8 mouse cellular contexts compared by ENCODE assay signal in the genomic region with DNA sequence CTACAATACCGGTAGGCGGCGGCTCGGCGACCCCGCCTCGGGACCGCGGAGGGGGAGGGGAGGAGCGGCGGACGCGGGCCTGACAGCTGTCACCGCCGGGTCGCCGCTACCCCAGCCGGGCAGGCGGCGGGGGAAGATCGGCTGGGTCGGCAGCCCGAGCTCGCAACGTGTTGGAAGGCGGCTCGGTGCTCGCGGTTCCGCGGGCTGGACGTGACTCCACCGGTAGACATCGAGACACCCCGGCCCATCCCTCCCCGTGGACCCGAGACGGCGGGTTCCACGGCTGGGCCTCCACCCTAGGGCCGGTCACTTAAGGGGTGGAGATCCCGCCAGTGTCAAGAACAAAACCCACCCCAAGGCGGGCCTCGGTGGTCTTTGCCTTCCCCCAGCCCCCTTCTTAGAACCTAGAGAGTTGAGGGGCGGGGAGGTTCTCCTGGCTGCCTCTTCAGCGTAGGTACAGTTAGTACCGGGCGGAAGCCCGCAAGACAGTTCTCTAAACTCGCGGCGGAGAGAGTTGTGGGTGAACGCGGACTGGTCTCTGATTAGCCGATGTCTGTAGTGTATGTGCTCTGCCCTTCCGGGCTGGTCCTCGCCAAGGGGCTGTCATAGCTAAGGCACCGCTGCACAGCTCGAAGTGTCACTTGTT. TPM values are rescaled to one million over a fixed set of nuclear protein-coding genes. Genes with fewer than 3 reads are reported as not detected.
DNase-seq lines count a peak whose midpoint lies in the region; ATAC-seq lines count a peak whose summit lies in the region.

No protein-coding gene starts in this region.

- peak overlapping the region; percentile 87 for H3K9ac ChIP-seq in limb, embryonic 13.5 days
- peak overlapping the region; percentile 85 for H3K9ac ChIP-seq in midbrain, embryonic 11.5 days (ENCODE audit: low read length)

- no peaks in the 10 kb centered on the region for H3K27me3 ChIP-seq in limb, embryonic 13.5 days
- no peaks in the 10 kb centered on the region for H3K27me3 ChIP-seq in midbrain, embryonic 11.5 days (ENCODE audit: control insufficient read depth, insufficient read depth, low read length)

- H3K27ac ChIP-seq in limb, embryonic 13.5 days, result peak overlapping the region; percentile 67; the same call in 1 of the 2 replicates
- H3K27ac ChIP-seq in midbrain, embryonic 11.5 days (ENCODE audit: low read depth, low read length), result no peak overlapping the region; the same call in 1 of the 2 replicates

- DNase-seq in thymus, postnatal 14 days, result peak; percentile 58
- DNase-seq in thymus, postnatal 25 days, result no peak
- DNase-seq in embryo, embryonic 10.5 days (ENCODE audit: low spot score), result peak; percentile 51
- DNase-seq in heart, postnatal 4 days, result peak; percentile 37
- peak; percentile 93 for DNase-seq in midbrain, embryonic 11.5 days (ENCODE audit: low spot score, missing footprints)
- no peak for DNase-seq in ovary, adult 18-20 months (ENCODE audit: low spot score)
- DNase-seq in cerebellum, adult 9-11 months, result no peak

- ATAC-seq in limb, embryonic 13.5 days (ENCODE audit: low FRiP score, low read depth), result peak; percentile 76
- ATAC-seq in midbrain, embryonic 11.5 days (ENCODE audit: low FRiP score), result peak; percentile 85

- peaks cover 17% of the 10 kb centered on the region for H3K36me3 ChIP-seq in limb, embryonic 13.5 days
- no peaks in the 10 kb centered on the region for H3K36me3 ChIP-seq in midbrain, embryonic 11.5 days (ENCODE audit: control insufficient read depth, insufficient read depth, low read length)

- H3K4me2 ChIP-seq in limb, embryonic 13.5 days (replicated peaks), result peak overlapping the region; percentile 85
- H3K4me2 ChIP-seq in midbrain, embryonic 11.5 days, result peak overlapping the region; percentile 61

- H3K4me1 ChIP-seq in limb, embryonic 13.5 days, result peaks cover 16% of the 10 kb centered on the region
- peaks cover 7% of the 10 kb centered on the region for H3K4me1 ChIP-seq in midbrain, embryonic 11.5 days (ENCODE audit: control insufficient read depth, insufficient read depth, low read length)

- WGBS in limb, embryonic 13.5 days, result under 1% methylated on average over 59 of the region's 59 CpGs
- WGBS in midbrain, embryonic 11.5 days, result under 1% methylated on average over 56 of the region's 59 CpGs

- no peaks in the 10 kb centered on the region for H3K9me3 ChIP-seq in limb, embryonic 13.5 days
- no peaks in the 10 kb centered on the region for H3K9me3 ChIP-seq in midbrain, embryonic 11.5 days (ENCODE audit: control insufficient read depth, low read length)

- H3K4me3 ChIP-seq in limb, embryonic 13.5 days, result peak overlapping the region; percentile 95
- H3K4me3 ChIP-seq in midbrain, embryonic 11.5 days (ENCODE audit: low read depth, low read length), result peak overlapping the region; percentile 87

RNA-seq across cellular contexts. Expression of a gene that starts 3.5 kb away (rescaled TPM):
- 10 to 100 TPM; 37.1 to 38.5 TPM for total RNA-seq in heart, postnatal 4 days (2021)
- 51.4 and 51.9 TPM in 2 replicates for polyA plus RNA-seq in limb, embryonic 13.5 days (2015; fragmentation: Nextera tagmentation; extraction: Ambion mirVana)
- 34.4 and 35.2 TPM in 2 replicates for polyA plus RNA-seq in midbrain, embryonic 11.5 days (2014; fragmentation: Nextera tagmentation; extraction: Ambion mirVana)

RNA-seq across cellular contexts. Expression of a gene that starts 9.0 kb away (rescaled TPM):
- total RNA-seq in heart, postnatal 4 days (2021), result 1 to 10 TPM; 3.0 to 3.9 TPM
- 14.0 and 15.0 TPM in 2 replicates for polyA plus RNA-seq in limb, embryonic 13.5 days (2015; fragmentation: Nextera tagmentation; extraction: Ambion mirVana)
- polyA plus RNA-seq in midbrain, embryonic 11.5 days (2014; fragmentation: Nextera tagmentation; extraction: Ambion mirVana), result 2.4 and 3.3 TPM in 2 replicates

Comparison
In these comparisons a context has a peak if more than half of its experiments do, and no peak if none do; other contexts are left out.
1. DNase-seq: peak in thymus, postnatal 14 days (single experiment), embryo, embryonic 10.5 days (single experiment), heart, postnatal 4 days (single experiment) and midbrain, embryonic 11.5 days (single experiment); none in thymus, postnatal 25 days (single experiment), ovary, adult 18-20 months (single experiment) and cerebellum, adult 9-11 months (single experiment).